Mouse (Mus musculus) CH12.LX (cell line): Measurements from ENCODE around the gene Plcl2.
"Not testable (repeated sequence)": the region's sequence is repeated elsewhere in the genome, so short reads cannot be mapped to it uniquely, and the experiment has no call there.

Experiments used
- CHD2 ChIP-seq: IDR thresholded peaks from 2 replicates; pipeline ENCODE4 v1.6.1; 2011; ENCODE audit warnings: low read length, improper control_type of control experiment
- CTCF ChIP-seq, 2 experiments: IDR thresholded peaks in 1 of 2; conservative IDR thresholded peaks in 1 of 2; 2 replicates each; pipeline ENCODE4 v1.5.1; 2011 to 2012; ENCODE audit warnings: low read depth in 2 of 2, low read length in 2 of 2, improper control_type of control experiment in 1 of 2, inconsistent platforms in 1 of 2, mild to moderate bottlenecking in 1 of 2, moderate library complexity in 1 of 2
- E2F4 ChIP-seq: IDR thresholded peaks from 2 replicates; pipeline ENCODE4 v1.6.1; 2011; ENCODE audit warnings: low read depth, low read length, improper control_type of control experiment; ENCODE audit not compliant: insufficient replicate concordance
- EP300 ChIP-seq: IDR thresholded peaks from 2 replicates; pipeline ENCODE4 v1.6.1; 2011; ENCODE audit warnings: low read length, improper control_type of control experiment
- GABPA ChIP-seq: IDR thresholded peaks from 2 replicates; pipeline ENCODE4 v1.6.1; 2012; ENCODE audit warnings: low read depth, low read length, improper control_type of control experiment, inconsistent platforms; ENCODE audit not compliant: insufficient replicate concordance
- MAFK ChIP-seq: IDR thresholded peaks from 2 replicates; pipeline ENCODE4 v1.6.1; 2011; ENCODE audit warnings: low read length, improper control_type of control experiment; ENCODE audit not compliant: insufficient replicate concordance
- MAZ ChIP-seq: IDR thresholded peaks from 2 replicates; pipeline ENCODE4 v1.6.1; 2012; ENCODE audit warnings: low read depth, mild to moderate bottlenecking, inconsistent platforms, low read length, improper control_type of control experiment, moderate library complexity
- POLR2A ChIP-seq: IDR thresholded peaks from 2 replicates; pipeline ENCODE4 v1.6.1; 2011; ENCODE audit warnings: low read depth, mild to moderate bottlenecking, improper control_type of control experiment, low read length
- UBTF ChIP-seq: IDR thresholded peaks from 2 replicates; pipeline ENCODE4 v1.6.1; 2012; ENCODE audit warnings: low read depth, mild to moderate bottlenecking, inconsistent platforms, low read length, improper control_type of control experiment, moderate library complexity
- USF2 ChIP-seq: conservative IDR thresholded peaks from 2 replicates; pipeline ENCODE4 v1.6.1; 2011; ENCODE audit warnings: low read depth, low read length, improper control_type of control experiment
- ZKSCAN1 ChIP-seq: IDR thresholded peaks from 2 replicates; pipeline ENCODE4 v1.6.1; 2012; ENCODE audit warnings: low read depth, inconsistent platforms, low read length, improper control_type of control experiment, borderline replicate concordance

DNA sequence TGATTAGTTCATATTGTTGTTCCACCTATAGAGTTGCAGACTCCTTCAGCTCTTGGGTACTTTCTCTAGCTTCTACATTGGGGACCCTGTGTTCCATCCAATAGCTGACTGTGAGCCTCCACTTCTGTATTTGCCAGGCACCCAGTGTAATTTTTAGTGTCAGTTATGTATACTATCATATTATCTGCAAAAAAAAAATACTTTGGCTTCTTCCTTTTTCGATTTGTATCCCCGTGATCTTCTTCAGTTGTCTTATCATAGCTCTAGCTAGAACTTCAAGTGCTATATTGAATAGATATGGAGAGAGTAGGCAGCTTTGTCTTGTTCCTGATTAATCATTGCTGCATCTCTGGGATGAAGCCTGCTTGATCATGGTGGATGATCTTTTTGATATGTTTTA is 25.7 kb downstream of the Plcl2 start:
- not testable (repeated sequence) for TF ChIP-seq GABPA; EP300; MAZ; ZKSCAN1; USF2; E2F4; MAFK; CTCF (conservative IDR thresholded peaks at IDR 0.05 in 1 of 2, IDR thresholded peaks at IDR 0.05 in 1 of 2; ENCODE audit: low read depth in 2 of 2, low read length in 2 of 2); POLR2A; CHD2; UBTF
